Mouse (Mus musculus) neutrophil, adult 5-6 weeks (primary cell): ENCODE results near the gene Dip2a. TPM values are rescaled to one million over a fixed set of nuclear protein-coding genes. Genes with fewer than 3 reads are reported as not detected.

Experiments
- ATAC-seq: fragments of 151-379, 151-347 bp; 2 replicates; pipeline ENCODE4 v1.8.0; 2017; ENCODE audit warnings: mild to moderate bottlenecking, moderate TSS enrichment; ENCODE audit not compliant: insufficient number of reproducible peaks, poor library complexity, low FRiP score, severe bottlenecking; ENCODE audit errors: extremely low read depth
- total RNA-seq: library from RNA; stranded (forward); fragments of 200-1000 nt; gene quantifications from 2 replicates; pipeline ENCODE4 v1.2.3, GENCODE M21; 2017

The Dip2a gene
- 3.2 and 3.8 TPM in 2 replicates for total RNA-seq

- peak; percentile 74 for ATAC-seq
These were observed at the start of gene Dip2a for GRCm38 (mm10) chr10:76344711-76345539. Dip2a (minus strand) TSS chr10:76345291.

- no peak for ATAC-seq
These were observed 47.5 kb upstream of the Dip2a start for GRCm38 (mm10) chr10:76392596-76392995.

GRCm38 (mm10) chr10:76391786-76392185, 46.7 kb upstream of the Dip2a start:
- ATAC-seq: no peak

- ATAC-seq: no peak
These were observed 46.1 kb upstream of the Dip2a start for GRCm38 (mm10) chr10:76391166-76391565.

GRCm38 (mm10) chr10:76374981-76375380, 29.9 kb upstream of the Dip2a start:
- no peak for ATAC-seq

- ATAC-seq: no peak
These were observed 26.6 kb upstream of the Dip2a start for GRCm38 (mm10) chr10:76371736-76372135.

GRCm38 (mm10) chr10:76368766-76369165, 23.7 kb upstream of the Dip2a start:
- ATAC-seq: no peak

GRCm38 (mm10) chr10:76363233-76363632, 18.1 kb upstream of the Dip2a start:
- ATAC-seq: no peak

- ATAC-seq: no peak
These were observed 13.4 kb upstream of the Dip2a start for GRCm38 (mm10) chr10:76358468-76358867.

- no peak for ATAC-seq
These were observed 12.3 kb upstream of the Dip2a start for GRCm38 (mm10) chr10:76357286-76357875.

- peak; percentile 53 for ATAC-seq
These were observed 9.9 kb upstream of the Dip2a start for GRCm38 (mm10) chr10:76354974-76355373.

- ATAC-seq: no peak
These were observed 8.9 kb upstream of the Dip2a start for GRCm38 (mm10) chr10:76353986-76354385.

GRCm38 (mm10) chr10:76351953-76352352, 6.9 kb upstream of the Dip2a start:
- ATAC-seq: no peak

- peak; percentile 45; the same call in 1 of the 2 replicates for ATAC-seq
These were observed 1.5 kb upstream of the Dip2a start for GRCm38 (mm10) chr10:76346589-76346988.

- peak; percentile 61 for ATAC-seq
These were observed 976 bp upstream of the Dip2a start for GRCm38 (mm10) chr10:76346043-76346491.

GRCm38 (mm10) chr10:76345540-76345902, 430 bp upstream of the Dip2a start:
- ATAC-seq: no peak

- no peak for ATAC-seq
These were observed 10.7 kb downstream of the Dip2a start for GRCm38 (mm10) chr10:76334350-76334749.

- no peak for ATAC-seq
These were observed 13.1 kb downstream of the Dip2a start for GRCm38 (mm10) chr10:76332040-76332439.

- no peak for ATAC-seq
These were observed 16.0 kb downstream of the Dip2a start for GRCm38 (mm10) chr10:76329093-76329492.

- ATAC-seq: no peak
These were observed 16.5 kb downstream of the Dip2a start for GRCm38 (mm10) chr10:76328574-76328973.
